Mouse (Mus musculus) adipocyte (in vitro differentiated cells): Measurements from ENCODE around the gene Sipa1.
A peak's percentile ranks its signal among the peaks of the same experiment; 100 is the strongest.

Experiments
- DNase-seq: peaks from one replicate; pipeline ENCODE4 v3.0.0-alpha.2; 2016; ENCODE audit warnings: low spot score

Gene Sipa1

DNA sequence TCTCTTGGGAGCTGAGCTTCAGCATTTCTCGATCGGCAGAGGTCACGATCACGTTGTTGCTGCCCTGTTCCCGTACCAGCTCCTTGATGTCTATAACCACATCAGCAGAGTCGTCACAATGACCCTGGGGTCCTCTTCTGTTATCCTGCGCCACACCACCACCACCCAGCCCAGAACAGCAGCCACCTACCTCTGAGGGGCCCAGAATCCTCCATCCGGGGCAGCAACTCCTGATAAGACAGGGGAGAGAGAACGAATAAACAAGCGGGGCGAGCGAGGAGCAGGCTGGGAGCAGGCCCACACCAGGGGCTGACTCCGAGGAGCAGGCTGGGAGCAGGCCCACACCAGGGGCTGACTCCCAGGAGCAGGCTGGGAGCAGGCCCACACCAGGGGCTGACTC, 22.9 kb upstream of the Sipa1 start:
- no peak for DNase-seq

- no peak for DNase-seq
These were observed 22.4 kb upstream of the Sipa1 start for GRCm38 (mm10) chr19:5685861-5686260.

DNA sequence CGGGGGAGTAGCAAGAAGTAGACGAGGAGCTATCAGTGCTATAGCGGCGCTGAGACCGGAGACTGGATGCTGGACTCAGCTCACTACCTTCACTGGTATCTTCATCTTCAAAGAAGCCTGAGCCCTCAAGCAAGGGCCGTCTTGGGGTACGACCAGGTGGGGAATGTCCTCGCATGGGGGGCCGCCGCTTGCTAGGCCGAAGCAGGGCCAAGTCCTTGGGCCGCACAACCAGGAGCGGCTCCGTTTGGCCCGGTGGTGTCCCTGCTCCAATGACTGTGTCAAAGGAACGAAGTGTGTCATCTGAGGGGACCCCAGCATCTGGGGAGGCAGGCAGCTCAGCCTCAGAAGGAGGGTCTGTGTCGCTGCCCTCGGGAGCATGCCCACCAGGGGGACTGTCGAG, 21.9 kb upstream of the Sipa1 start:
- DNase-seq: no peak

DNA sequence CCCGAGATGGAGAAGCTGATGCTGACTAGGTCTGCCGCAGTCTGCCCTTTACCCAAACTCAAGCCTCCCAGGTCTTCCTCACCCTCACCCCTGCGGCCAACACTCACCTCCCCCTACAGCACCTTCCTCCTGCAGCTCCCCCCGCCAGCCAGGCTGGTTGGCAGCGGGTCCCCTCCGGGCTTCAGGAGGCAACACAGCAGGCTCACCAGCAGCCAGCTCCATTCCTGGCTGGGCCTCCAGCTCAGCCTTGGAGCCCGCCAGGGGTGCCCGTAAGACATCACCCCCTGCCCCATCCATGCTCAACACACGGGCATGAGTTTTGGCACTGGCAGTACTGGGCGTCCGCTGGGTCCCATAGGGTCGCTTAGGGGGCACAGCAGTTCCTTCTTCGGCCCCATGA, 21.5 kb upstream of the Sipa1 start:
- DNase-seq: no peak

- no peak for DNase-seq
These were observed 20.7 kb upstream of the Sipa1 start for GRCm38 (mm10) chr19:5684236-5684635.

DNA sequence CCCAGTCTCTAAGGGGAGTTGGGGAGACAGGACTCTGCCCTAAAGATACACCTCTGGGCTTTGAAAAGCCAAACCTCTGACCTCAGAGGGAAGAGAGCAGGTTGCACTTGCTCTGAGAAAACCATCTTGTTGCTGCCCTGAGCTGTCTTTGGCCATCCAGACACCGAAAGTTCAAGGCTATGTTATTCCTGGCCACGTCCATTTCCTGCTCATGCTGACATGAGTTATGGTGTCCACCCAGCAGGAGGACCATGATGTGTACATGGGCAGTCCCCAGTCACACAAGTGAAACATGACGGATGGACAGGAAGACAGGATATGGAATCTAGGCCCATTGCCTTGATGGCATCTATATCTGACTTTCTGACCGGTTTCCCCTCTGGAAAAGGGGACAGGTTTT, 16.9 kb upstream of the Sipa1 start:
- no peak for DNase-seq

- DNase-seq: no peak
These were observed 4.9 kb upstream of the Sipa1 start for GRCm38 (mm10) chr19:5668372-5668771.

DNA sequence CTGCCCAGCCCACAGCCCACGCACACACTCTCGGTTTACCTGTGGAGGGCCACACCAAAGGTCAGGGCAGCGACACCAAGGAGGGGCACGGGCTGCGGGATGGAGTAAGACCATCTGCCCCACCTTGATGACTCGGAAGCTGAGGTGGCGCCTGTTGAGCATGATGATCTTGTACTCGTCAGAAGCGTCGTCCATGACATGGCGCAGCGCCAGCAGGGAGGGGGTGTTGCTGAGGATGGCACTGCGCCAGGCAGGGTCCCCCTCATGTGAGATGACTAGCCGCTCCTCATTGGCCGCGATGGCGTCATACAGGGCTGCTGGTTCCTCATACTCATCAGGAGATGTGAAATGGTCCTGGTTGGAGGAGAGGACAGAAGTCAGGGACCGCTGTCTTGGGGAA, 2.9 kb upstream of the Sipa1 start:
- DNase-seq: no peak

- no peak for DNase-seq
These were observed 2.0 kb upstream of the Sipa1 start for GRCm38 (mm10) chr19:5665465-5665864.

DNA sequence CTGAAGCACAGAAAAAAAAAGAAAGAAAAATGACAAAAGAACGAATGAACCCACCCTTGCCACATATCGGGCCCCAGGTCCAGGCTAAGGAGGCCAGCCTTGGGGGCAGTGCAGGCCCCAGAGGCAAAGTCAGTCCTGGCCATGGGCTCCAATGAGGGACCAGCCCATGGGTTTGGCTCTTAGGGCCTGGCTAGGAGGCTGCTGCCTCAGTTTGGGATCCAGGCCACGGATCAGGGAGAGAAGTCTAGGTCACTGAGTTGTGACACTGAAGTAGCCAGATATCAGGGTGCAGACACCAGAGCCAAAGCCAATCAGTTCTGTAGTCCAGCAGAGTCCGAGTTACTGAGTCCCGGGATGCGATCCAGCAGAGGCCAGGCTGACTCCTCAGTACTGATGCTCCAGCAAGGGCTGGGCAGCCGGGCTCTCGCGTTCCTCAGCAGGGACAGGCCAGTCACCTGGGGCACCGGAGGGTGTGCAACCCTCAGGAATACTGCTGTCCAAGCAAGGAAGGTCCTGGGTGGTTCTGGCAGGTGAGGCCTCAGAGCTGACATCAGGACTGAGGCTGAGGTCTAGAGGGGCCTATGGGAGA, 1.3 kb upstream of the Sipa1 start:
- no peak for DNase-seq

DNA sequence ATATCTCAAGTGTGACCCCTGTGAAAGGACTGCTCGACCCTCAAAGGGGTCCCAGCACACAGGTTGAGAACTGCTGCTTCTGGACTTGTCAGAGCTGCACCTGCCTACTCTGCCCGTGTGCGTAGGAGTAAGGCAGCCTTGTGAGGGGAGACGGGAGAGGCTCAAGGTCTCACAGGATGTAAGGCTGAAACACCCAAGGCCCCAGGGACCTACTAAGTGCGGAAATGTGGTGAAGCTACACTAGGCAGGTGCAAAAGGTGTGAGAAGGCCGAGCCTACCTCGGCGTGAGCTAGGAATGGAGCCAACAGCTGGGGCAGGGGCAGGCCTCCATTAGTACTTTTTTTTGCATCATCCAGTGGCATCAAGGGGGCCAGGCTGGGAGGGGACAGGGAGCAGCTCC, 1.2 kb downstream of the Sipa1 start:
- DNase-seq: no peak

- no peak for DNase-seq
These were observed 2.4 kb downstream of the Sipa1 start for GRCm38 (mm10) chr19:5660942-5661751.

- DNase-seq: no peak
These were observed 8.7 kb downstream of the Sipa1 start for GRCm38 (mm10) chr19:5654720-5655298.

DNA sequence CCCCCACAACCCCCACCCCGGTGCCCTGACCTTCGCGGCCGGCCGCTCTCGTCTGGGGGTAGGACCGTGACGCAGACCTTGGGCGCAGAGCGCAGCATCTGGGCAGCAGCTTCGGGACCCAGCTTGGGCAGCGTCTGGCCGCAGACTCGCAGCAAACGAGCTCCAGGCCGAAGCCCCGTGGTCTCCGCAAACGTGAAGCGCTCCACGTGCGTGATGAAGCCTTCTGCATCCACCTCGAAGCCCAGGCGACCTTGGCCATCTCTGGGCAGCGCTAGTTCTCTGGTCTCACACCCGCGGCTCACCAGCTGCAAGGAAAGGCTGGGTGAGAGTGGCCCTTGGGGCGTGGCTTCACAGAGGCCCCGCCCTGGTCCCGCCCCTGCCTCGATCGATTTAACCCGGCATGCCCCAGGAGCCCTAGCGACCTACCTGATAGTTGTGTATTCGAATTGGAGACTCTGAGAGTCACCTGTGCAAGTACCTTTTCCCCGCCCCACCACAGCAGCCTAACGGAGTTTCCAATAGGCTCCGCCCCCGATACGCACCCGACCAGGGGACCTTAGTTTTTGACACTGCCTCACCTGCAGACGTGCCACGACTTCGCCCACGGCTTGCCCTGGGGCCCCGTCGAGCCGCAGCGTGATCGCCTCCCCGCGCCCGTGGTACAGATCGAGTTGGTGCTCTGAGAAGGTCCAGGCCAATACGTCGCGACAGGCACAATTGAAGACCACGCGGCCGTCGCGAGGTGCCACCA, 9.4 kb downstream of the Sipa1 start:
- no peak for DNase-seq

DNA sequence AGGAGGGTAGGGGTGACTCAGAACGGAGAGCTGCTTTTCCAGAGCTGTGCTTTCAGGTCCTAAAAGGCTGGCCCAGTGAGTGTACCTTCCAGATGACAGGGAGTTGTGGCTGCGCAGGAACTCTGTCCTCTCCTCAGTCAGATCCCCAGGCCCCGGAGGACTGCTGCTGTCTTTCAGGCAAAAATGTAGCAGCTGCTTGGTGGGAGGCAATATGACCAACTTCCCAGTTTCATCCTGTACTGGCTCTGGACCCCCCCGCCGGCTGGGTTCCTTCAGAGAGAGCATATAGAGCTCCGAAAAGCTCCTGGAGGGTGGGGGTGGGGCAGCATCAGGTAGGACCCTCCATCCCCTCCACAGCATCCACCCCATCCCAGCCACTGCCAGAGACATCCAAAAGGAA, 10.9 kb downstream of the Sipa1 start:
- DNase-seq: no peak

DNA sequence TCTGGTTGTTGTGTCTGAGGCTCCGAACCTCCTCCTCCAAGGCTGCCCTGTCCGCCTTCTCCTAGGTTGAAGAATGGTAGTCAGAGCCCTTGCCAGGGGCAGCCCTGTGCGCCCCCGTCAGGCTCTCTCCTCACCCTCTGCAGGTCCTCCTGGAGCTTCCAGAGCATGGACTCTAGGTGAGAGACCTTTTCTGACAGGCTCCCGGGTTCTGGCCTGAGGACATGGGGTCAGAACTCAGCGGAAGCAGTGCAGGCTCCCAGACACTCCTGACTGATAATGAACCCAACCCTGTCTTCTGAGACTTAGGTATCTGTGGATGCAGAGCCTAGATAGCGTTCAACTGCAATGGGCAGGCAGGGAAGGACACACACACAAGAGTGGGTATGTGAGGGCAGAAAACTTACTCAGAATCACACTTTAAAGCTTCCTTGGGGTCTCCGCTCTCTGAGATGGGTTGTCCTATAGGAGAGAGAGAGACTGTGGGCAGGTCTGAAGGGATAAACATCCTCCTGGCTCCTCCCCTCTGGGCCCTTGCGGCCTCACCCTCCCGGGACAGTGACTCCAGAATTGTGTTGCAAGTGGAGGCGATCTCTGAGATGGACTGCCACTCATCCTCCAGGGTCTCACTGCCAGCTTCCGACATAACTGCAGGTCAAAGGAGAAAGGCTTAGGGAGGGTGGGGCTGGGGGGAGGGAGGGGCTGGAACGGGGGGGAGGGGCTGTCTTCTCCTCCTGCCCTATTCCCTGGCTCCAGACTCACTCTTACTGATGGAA, 11.8 kb downstream of the Sipa1 start:
- peak; percentile 72 for DNase-seq

- DNase-seq: no peak
These were observed 14.2 kb downstream of the Sipa1 start for GRCm38 (mm10) chr19:5649298-5649741.

DNA sequence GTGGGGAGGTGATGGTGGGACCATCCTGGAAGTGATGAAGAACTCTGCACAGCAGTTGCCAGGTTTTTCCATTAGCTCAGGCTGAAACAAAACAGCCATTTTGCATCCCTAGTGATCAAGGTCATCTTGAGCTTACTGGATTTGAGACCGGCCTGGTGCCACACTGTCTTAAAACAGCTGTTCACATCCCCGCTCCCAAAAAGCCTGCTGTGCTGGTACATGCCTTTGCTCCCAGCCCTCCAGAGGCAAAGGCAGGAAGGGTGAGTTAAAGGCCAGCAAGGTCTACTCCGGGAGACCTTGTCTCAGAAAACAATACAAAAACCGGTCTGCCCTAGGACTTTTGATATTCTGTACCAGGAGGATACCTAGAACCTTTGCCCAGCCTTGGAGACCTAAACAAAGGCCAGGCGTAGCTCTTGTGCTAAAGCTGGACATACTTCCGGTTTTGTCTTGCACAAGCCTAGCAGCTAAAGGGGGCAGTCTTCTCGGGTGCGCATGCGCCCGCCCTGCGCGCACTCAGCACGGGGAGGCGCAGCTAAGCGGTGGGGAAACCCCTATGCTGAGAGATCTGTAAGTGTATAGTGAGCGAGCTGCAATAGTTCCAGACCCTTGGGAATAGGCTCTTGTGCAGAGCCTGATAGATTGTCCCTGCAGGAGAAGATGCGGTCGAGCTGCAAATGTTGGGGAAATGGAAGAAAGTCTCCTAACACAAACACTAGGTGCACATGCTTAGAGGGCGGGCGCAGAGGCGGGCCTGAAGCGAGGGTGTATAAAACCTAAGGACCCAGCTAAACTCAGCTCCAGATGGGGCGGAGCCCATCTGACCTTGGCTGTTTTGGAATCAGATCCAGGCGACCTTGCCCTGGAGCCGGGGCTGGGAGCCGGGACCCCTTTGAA, 14.9 kb downstream of the Sipa1 start:
- DNase-seq: peak; percentile 68

DNA sequence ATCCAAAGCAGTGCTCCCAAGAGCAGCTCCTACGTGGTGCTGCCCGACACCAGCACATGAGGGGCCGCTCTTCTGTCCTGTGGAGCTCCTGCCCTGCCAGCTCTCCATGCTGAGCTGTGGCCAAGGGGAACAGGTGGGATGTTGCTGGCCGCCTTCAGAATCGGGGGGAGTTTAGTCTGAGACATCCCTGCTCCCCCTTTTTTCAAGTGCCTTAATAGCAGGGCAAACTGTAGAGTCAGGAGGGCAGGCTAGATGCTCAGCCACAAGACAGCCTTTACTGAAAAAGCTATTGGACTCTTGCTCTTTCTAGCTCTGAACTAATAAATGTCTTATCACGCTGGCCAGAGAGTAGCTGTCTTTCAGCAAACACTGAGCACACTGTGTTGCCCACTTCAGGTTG, 15.7 kb downstream of the Sipa1 start:
- no peak for DNase-seq

DNA sequence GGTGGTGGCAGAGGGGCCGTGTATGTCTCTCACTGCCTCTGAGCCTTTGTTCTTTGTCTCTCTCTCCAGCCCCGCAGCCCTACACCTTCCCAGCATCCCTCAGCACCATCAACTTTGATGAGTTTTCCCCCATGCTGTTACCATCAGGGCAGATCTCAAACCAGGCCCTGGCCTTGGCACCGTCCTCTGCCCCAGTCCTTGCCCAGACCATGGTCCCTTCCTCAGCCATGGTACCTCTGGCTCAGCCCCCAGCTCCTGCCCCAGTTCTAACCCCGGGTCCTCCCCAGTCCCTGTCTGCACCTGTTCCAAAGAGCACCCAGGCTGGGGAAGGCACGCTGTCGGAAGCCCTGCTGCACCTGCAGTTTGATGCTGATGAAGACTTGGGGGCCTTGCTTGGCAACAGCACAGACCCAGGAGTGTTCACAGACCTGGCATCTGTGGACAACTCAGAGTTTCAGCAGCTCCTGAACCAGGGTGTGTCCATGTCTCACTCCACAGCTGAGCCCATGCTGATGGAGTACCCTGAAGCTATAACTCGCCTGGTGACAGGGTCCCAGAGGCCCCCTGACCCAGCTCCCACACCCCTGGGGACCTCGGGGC, 16.7 kb downstream of the Sipa1 start:
- no peak for DNase-seq

DNA sequence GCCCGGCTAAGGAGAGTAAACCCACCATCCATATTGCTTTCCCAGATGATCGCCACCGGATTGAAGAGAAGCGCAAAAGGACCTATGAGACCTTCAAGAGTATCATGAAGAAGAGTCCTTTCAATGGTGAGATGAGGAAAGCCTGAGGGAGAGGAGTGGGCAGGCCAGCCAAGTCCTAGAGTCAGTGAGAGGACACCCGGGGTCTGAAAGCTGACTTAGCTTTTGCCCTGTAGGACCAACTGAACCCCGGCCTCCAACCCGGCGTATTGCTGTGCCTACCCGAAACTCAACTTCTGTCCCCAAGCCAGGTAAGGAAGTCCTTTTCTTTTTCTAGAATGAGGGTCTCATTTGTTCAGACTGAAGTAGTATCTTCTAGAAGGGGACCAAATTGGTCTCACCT, 18.2 kb downstream of the Sipa1 start:
- DNase-seq: no peak
